Mouse (Mus musculus): ENCODE measurements around the gene Pitpnm1.

The Pitpnm1 gene

GRCm38 (mm10) chr19:4068717-4069410 is 30.9 kb upstream of the Pitpnm1 start:
- no peak for DNase-seq (ENCODE audit: low spot score)

GRCm38 (mm10) chr19:4070311-4070710 is 29.5 kb upstream of the Pitpnm1 start:
- DNase-seq (ENCODE audit: low spot score), result no peak

GRCm38 (mm10) chr19:4070756-4071155 is 29.0 kb upstream of the Pitpnm1 start:
- no peak for DNase-seq (ENCODE audit: low spot score)

- DNase-seq (ENCODE audit: low spot score), result no peak
These were observed 28.4 kb upstream of the Pitpnm1 start for GRCm38 (mm10) chr19:4071406-4071805.

- no peak for DNase-seq (ENCODE audit: low spot score)
These were observed 26.9 kb upstream of the Pitpnm1 start for GRCm38 (mm10) chr19:4072706-4073424.

- no peak for DNase-seq (ENCODE audit: low spot score)
These were observed 24.3 kb upstream of the Pitpnm1 start for GRCm38 (mm10) chr19:4075531-4075930.

GRCm38 (mm10) chr19:4079594-4079993 is 20.2 kb upstream of the Pitpnm1 start:
- no peak for DNase-seq (ENCODE audit: low spot score)

GRCm38 (mm10) chr19:4080511-4081009 is 19.2 kb upstream of the Pitpnm1 start:
- DNase-seq (ENCODE audit: low spot score), result no peak

GRCm38 (mm10) chr19:4081394-4081793 is 18.4 kb upstream of the Pitpnm1 start, which contains the start of gene Cabp2:
Gene Cabp2 (plus strand): TSS chr19:4081578.
- no peak for DNase-seq (ENCODE audit: low spot score)

GRCm38 (mm10) chr19:4082219-4082965 is 17.4 kb upstream of the Pitpnm1 start:
- DNase-seq (ENCODE audit: low spot score), result no peak

GRCm38 (mm10) chr19:4083316-4083715 is 16.5 kb upstream of the Pitpnm1 start:
- DNase-seq (ENCODE audit: low spot score), result no peak

GRCm38 (mm10) chr19:4083826-4084225 is 16.0 kb upstream of the Pitpnm1 start:
- no peak for DNase-seq (ENCODE audit: low spot score)

- no peak for DNase-seq (ENCODE audit: low spot score)
These were observed 14.8 kb upstream of the Pitpnm1 start for GRCm38 (mm10) chr19:4084984-4085383.

GRCm38 (mm10) chr19:4086156-4086555 is 13.6 kb upstream of the Pitpnm1 start:
- DNase-seq (ENCODE audit: low spot score), result no peak

GRCm38 (mm10) chr19:4087090-4087489 is 12.7 kb upstream of the Pitpnm1 start:
- DNase-seq (ENCODE audit: low spot score), result no peak

GRCm38 (mm10) chr19:4088146-4088545 is 11.7 kb upstream of the Pitpnm1 start:
- DNase-seq (ENCODE audit: low spot score), result no peak

- no peak for DNase-seq (ENCODE audit: low spot score)
These were observed 10.7 kb upstream of the Pitpnm1 start for GRCm38 (mm10) chr19:4089128-4089527.

GRCm38 (mm10) chr19:4090446-4090845 is 9.4 kb upstream of the Pitpnm1 start:
- no peak for DNase-seq (ENCODE audit: low spot score)

- no peak for DNase-seq (ENCODE audit: low spot score)
These were observed 8.4 kb upstream of the Pitpnm1 start for GRCm38 (mm10) chr19:4091383-4091782.

- no peak for DNase-seq (ENCODE audit: low spot score)
These were observed 7.0 kb upstream of the Pitpnm1 start for GRCm38 (mm10) chr19:4092750-4093149.

- DNase-seq (ENCODE audit: low spot score), result no peak
These were observed 6.0 kb upstream of the Pitpnm1 start for GRCm38 (mm10) chr19:4093772-4094171.

- no peak for DNase-seq (ENCODE audit: low spot score)
These were observed 5.5 kb upstream of the Pitpnm1 start for GRCm38 (mm10) chr19:4094348-4094747.

Data from urinary bladder, postnatal 25 days (tissue).